Mouse (Mus musculus): ENCODE results near the gene Anxa6.

Gene Anxa6

GRCm38 (mm10) chr11:55025896-55026295, 7.3 kb downstream of the Anxa6 start:
- TF ChIP-seq NANOG (IDR thresholded peaks at IDR 0.05; ENCODE audit: borderline replicate concordance, low read length): no peak
- H3K36me3 ChIP-seq (ENCODE audit: insufficient read depth, low read length): peaks cover 34% of the 10 kb centered on the region

GRCm38 (mm10) chr11:55023583-55023982, 9.7 kb downstream of the Anxa6 start:
- TF ChIP-seq NANOG (IDR thresholded peaks at IDR 0.05; ENCODE audit: borderline replicate concordance, low read length) (no peak), POU5F1 (IDR thresholded peaks at IDR 0.05; ENCODE audit: borderline replicate concordance, low read length) (no peak), CTCF (conservative IDR thresholded peaks at IDR 0.05; ENCODE audit: low read length) (no peak)
- Histone ChIP-seq H3K27me3 (ENCODE audit: insufficient read depth, low read length) (no peaks in the 10 kb centered on the region), H3K4me1 (replicated peaks; ENCODE audit: low read depth, low read length) (peaks cover 73% of the 10 kb centered on the region), H3K9me3 (ENCODE audit: low read length) (no peaks in the 10 kb centered on the region), H3K4me3 (replicated peaks; ENCODE audit: low read length) (no peak overlapping the region), H3K36me3 (ENCODE audit: insufficient read depth, low read length) (peaks cover 55% of the 10 kb centered on the region)

More at GRCm38 (mm10) chr11:55025896-55026295, 7.3 kb downstream of the Anxa6 start:
- Histone ChIP-seq H3K4me3 (replicated peaks; ENCODE audit: low read length) (0 out of 2 replicates have a peak overlapping the region, but pooled peaks have one; percentile 17), H3K9me3 (ENCODE audit: low read length) (no peaks in the 10 kb centered on the region), H3K4me1 (replicated peaks; ENCODE audit: low read depth, low read length) (peaks cover 91% of the 10 kb centered on the region), H3K27me3 (ENCODE audit: insufficient read depth, low read length) (no peaks in the 10 kb centered on the region)

- Histone ChIP-seq H3K4me1 (replicated peaks; ENCODE audit: low read depth, low read length) (peaks cover 69% of the 10 kb centered on the region), H3K27me3 (ENCODE audit: insufficient read depth, low read length) (no peaks in the 10 kb centered on the region), H3K36me3 (ENCODE audit: insufficient read depth, low read length) (peaks cover 60% of the 10 kb centered on the region), H3K9me3 (ENCODE audit: low read length) (no peaks in the 10 kb centered on the region), H3K4me3 (replicated peaks; ENCODE audit: low read length) (no peak overlapping the region)
- TF ChIP-seq POU5F1 (IDR thresholded peaks at IDR 0.05; ENCODE audit: borderline replicate concordance, low read length) (no peak), CTCF (conservative IDR thresholded peaks at IDR 0.05; ENCODE audit: low read length) (no peak), NANOG (IDR thresholded peaks at IDR 0.05; ENCODE audit: borderline replicate concordance, low read length) (no peak)
Observed at GRCm38 (mm10) chr11:55023049-55023564, 10.1 kb downstream of the Anxa6 start.

GRCm38 (mm10) chr11:55022508-55022907, 10.7 kb downstream of the Anxa6 start:
- Histone ChIP-seq H3K4me3 (replicated peaks; ENCODE audit: low read length) (no peak overlapping the region), H3K9me3 (ENCODE audit: low read length) (no peaks in the 10 kb centered on the region), H3K36me3 (ENCODE audit: insufficient read depth, low read length) (peaks cover 59% of the 10 kb centered on the region), H3K27me3 (ENCODE audit: insufficient read depth, low read length) (no peaks in the 10 kb centered on the region), H3K4me1 (replicated peaks; ENCODE audit: low read depth, low read length) (peaks cover 63% of the 10 kb centered on the region)
- TF ChIP-seq POU5F1 (IDR thresholded peaks at IDR 0.05; ENCODE audit: borderline replicate concordance, low read length): no peak
- no peak for TF ChIP-seq NANOG (IDR thresholded peaks at IDR 0.05; ENCODE audit: borderline replicate concordance, low read length)
- no peak for TF ChIP-seq CTCF (conservative IDR thresholded peaks at IDR 0.05; ENCODE audit: low read length)

GRCm38 (mm10) chr11:55021859-55022258, 11.4 kb downstream of the Anxa6 start:
- no peak overlapping the region for H3K4me3 ChIP-seq (replicated peaks; ENCODE audit: low read length)
- H3K4me1 ChIP-seq (replicated peaks; ENCODE audit: low read depth, low read length): peaks cover 57% of the 10 kb centered on the region
- no peaks in the 10 kb centered on the region for H3K27me3 ChIP-seq (ENCODE audit: insufficient read depth, low read length)
- H3K36me3 ChIP-seq (ENCODE audit: insufficient read depth, low read length): peaks cover 60% of the 10 kb centered on the region
- no peak for TF ChIP-seq POU5F1 (IDR thresholded peaks at IDR 0.05; ENCODE audit: borderline replicate concordance, low read length)
- TF ChIP-seq CTCF (conservative IDR thresholded peaks at IDR 0.05; ENCODE audit: low read length): no peak
- TF ChIP-seq NANOG (IDR thresholded peaks at IDR 0.05; ENCODE audit: borderline replicate concordance, low read length): no peak
- H3K9me3 ChIP-seq (ENCODE audit: low read length): no peaks in the 10 kb centered on the region

- Histone ChIP-seq H3K4me1 (replicated peaks; ENCODE audit: low read depth, low read length) (peaks cover 53% of the 10 kb centered on the region), H3K9me3 (ENCODE audit: low read length) (no peaks in the 10 kb centered on the region), H3K36me3 (ENCODE audit: insufficient read depth, low read length) (peaks cover 57% of the 10 kb centered on the region), H3K4me3 (replicated peaks; ENCODE audit: low read length) (no peak overlapping the region), H3K27me3 (ENCODE audit: insufficient read depth, low read length) (no peaks in the 10 kb centered on the region)
- no peak for TF ChIP-seq CTCF (conservative IDR thresholded peaks at IDR 0.05; ENCODE audit: low read length)
- TF ChIP-seq NANOG (IDR thresholded peaks at IDR 0.05; ENCODE audit: borderline replicate concordance, low read length): no peak
Observed at GRCm38 (mm10) chr11:55021458-55021857, 11.8 kb downstream of the Anxa6 start.

GRCm38 (mm10) chr11:55019711-55020110, 13.5 kb downstream of the Anxa6 start:
- Histone ChIP-seq H3K36me3 (ENCODE audit: insufficient read depth, low read length) (peaks cover 58% of the 10 kb centered on the region), H3K4me3 (replicated peaks; ENCODE audit: low read length) (no peak overlapping the region), H3K27me3 (ENCODE audit: insufficient read depth, low read length) (no peaks in the 10 kb centered on the region), H3K4me1 (replicated peaks; ENCODE audit: low read depth, low read length) (peaks cover 42% of the 10 kb centered on the region), H3K9me3 (ENCODE audit: low read length) (no peaks in the 10 kb centered on the region)
- TF ChIP-seq POU5F1 (IDR thresholded peaks at IDR 0.05; ENCODE audit: borderline replicate concordance, low read length): no peak
- no peak for TF ChIP-seq NANOG (IDR thresholded peaks at IDR 0.05; ENCODE audit: borderline replicate concordance, low read length)
- no peak for TF ChIP-seq CTCF (conservative IDR thresholded peaks at IDR 0.05; ENCODE audit: low read length)

- no peak overlapping the region for H3K4me3 ChIP-seq (replicated peaks; ENCODE audit: low read length)
- TF ChIP-seq POU5F1 (IDR thresholded peaks at IDR 0.05; ENCODE audit: borderline replicate concordance, low read length) (no peak), NANOG (IDR thresholded peaks at IDR 0.05; ENCODE audit: borderline replicate concordance, low read length) (no peak), CTCF (conservative IDR thresholded peaks at IDR 0.05; ENCODE audit: low read length) (no peak)
- H3K36me3 ChIP-seq (ENCODE audit: insufficient read depth, low read length): peaks cover 70% of the 10 kb centered on the region
- no peaks in the 10 kb centered on the region for H3K27me3 ChIP-seq (ENCODE audit: insufficient read depth, low read length)
- H3K9me3 ChIP-seq (ENCODE audit: low read length): no peaks in the 10 kb centered on the region
- peaks cover 33% of the 10 kb centered on the region for H3K4me1 ChIP-seq (replicated peaks; ENCODE audit: low read depth, low read length)
Observed at GRCm38 (mm10) chr11:55018034-55018433, 15.2 kb downstream of the Anxa6 start.

GRCm38 (mm10) chr11:55017201-55017600, 16.0 kb downstream of the Anxa6 start:
- Histone ChIP-seq H3K4me3 (replicated peaks; ENCODE audit: low read length) (no peak overlapping the region), H3K36me3 (ENCODE audit: insufficient read depth, low read length) (peaks cover 77% of the 10 kb centered on the region), H3K9me3 (ENCODE audit: low read length) (no peaks in the 10 kb centered on the region), H3K27me3 (ENCODE audit: insufficient read depth, low read length) (no peaks in the 10 kb centered on the region), H3K4me1 (replicated peaks; ENCODE audit: low read depth, low read length) (peaks cover 24% of the 10 kb centered on the region)
- TF ChIP-seq POU5F1 (IDR thresholded peaks at IDR 0.05; ENCODE audit: borderline replicate concordance, low read length) (no peak), NANOG (IDR thresholded peaks at IDR 0.05; ENCODE audit: borderline replicate concordance, low read length) (no peak), CTCF (conservative IDR thresholded peaks at IDR 0.05; ENCODE audit: low read length) (no peak)
